Mouse (Mus musculus) MEL (cell line): ENCODE measurements around the gene Hoxd4.

Experiments used
- CTCF ChIP-seq, 3 experiments: IDR thresholded peaks in 2 of 3; conservative IDR thresholded peaks in 1 of 3; 2 replicates each; pipeline ENCODE4 v1.5.1; 2011 to 2012; ENCODE audit warnings: low read length in 3 of 3, low read depth in 2 of 3, mild to moderate bottlenecking in 2 of 3, improper control_type of control experiment in 1 of 3, inconsistent platforms in 1 of 3, mixed read lengths in 1 of 3, moderate library complexity in 1 of 3; ENCODE audit not compliant: control insufficient read depth in 1 of 3, insufficient read depth in 1 of 3, poor library complexity in 1 of 3, severe bottlenecking in 1 of 3
- E2F4 ChIP-seq: IDR thresholded peaks from 2 replicates; pipeline ENCODE4 v1.6.1; 2011; ENCODE audit warnings: low read depth, low read length, improper control_type of control experiment, borderline replicate concordance
- EP300 ChIP-seq, 2 experiments: IDR thresholded peaks; 2 replicates each; pipeline ENCODE4 v1.6.1; 2011; ENCODE audit warnings: improper control_type of control experiment in 2 of 2, low read length in 2 of 2, low read depth in 1 of 2, mild to moderate bottlenecking in 1 of 2
- MEF2A ChIP-seq: IDR thresholded peaks from 2 replicates; pipeline ENCODE4 v1.6.1; 2014; ENCODE audit warnings: low read depth, mild to moderate bottlenecking, inconsistent platforms, low read length, improper control_type of control experiment; ENCODE audit not compliant: poor library complexity, insufficient replicate concordance, severe bottlenecking; ENCODE audit errors: extremely low read depth
- NRF1 ChIP-seq: IDR thresholded peaks from 2 replicates; pipeline ENCODE4 v1.6.1; 2014; ENCODE audit warnings: low read depth, mild to moderate bottlenecking, inconsistent platforms, low read length, improper control_type of control experiment, moderate library complexity; ENCODE audit not compliant: poor library complexity, insufficient read depth, severe bottlenecking
- POLR2A ChIP-seq, 2 experiments: IDR thresholded peaks; 2 replicates each; pipeline ENCODE4 v1.6.1; 2011 to 2012; ENCODE audit warnings: low read length in 2 of 2, mild to moderate bottlenecking in 2 of 2, control low read depth in 1 of 2, improper control_type of control experiment in 1 of 2, low read depth in 1 of 2, moderate library complexity in 1 of 2; ENCODE audit not compliant: control insufficient read depth in 1 of 2, insufficient read depth in 1 of 2, poor library complexity in 1 of 2
- TAL1 ChIP-seq: IDR thresholded peaks from 2 replicates; pipeline ENCODE4 v1.6.1; 2012; ENCODE audit warnings: mild to moderate bottlenecking, inconsistent platforms, low read length, moderate library complexity, mixed read lengths
- USF1 ChIP-seq: IDR thresholded peaks from 2 replicates; pipeline ENCODE4 v1.6.1; 2014; ENCODE audit warnings: low read depth, mild to moderate bottlenecking, inconsistent platforms, low read length, improper control_type of control experiment, moderate library complexity

DNA sequence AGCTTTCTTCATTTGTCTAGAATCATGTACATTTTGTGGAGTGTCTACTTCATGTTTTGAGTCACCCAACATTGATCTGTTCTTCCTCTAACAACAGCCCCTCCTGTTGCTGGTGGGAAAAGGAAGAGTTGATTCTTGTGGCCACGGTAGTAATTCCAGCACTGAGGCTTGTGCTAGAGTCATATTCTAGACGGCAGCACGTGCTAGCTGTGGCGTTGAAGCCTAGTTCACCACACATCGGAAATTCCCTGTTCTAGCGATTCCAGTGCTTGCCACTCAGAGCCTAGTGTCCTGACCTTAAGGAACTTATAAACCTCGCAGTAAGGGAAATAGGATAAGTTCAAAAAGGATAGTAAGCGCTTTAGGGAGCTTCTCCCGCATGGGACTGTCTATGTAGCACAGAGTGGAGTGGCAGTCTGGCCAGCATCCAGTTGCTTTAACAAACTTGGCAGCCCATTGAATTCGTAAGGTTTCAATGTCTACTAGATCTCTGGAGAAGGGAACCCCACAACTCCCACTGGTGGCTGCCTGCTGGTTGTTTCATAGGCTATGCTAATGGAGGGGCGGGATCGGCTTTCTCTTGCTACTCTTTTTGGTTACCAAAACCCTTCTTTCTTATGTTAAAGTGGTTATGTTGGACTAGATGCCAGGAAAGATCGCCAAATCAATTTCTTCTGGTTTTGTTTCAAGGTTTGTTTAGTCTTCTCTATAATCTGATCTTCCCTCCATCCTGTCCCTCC is 66.0 kb downstream of the Hoxd4 start:
- TF ChIP-seq USF1 (no peak), CTCF (IDR thresholded peaks at IDR 0.05 in 2 of 3, conservative IDR thresholded peaks at IDR 0.05 in 1 of 3; ENCODE audit: control insufficient read depth in 1 of 3, insufficient read depth in 1 of 3, low read depth in 2 of 3, low read length in 3 of 3, poor library complexity in 1 of 3, severe bottlenecking in 1 of 3) (no peak), E2F4 (no peak), POLR2A (IDR thresholded peaks at IDR 0.05; ENCODE audit: control insufficient read depth in 1 of 2, insufficient read depth in 1 of 2, low read depth in 1 of 2, low read length in 2 of 2, poor library complexity in 1 of 2) (no peak), MEF2A (no peak), NRF1 (no peak), TAL1 (no peak), EP300 (IDR thresholded peaks at IDR 0.05; ENCODE audit: low read depth in 1 of 2, low read length in 2 of 2) (no peak)
